Mouse (Mus musculus): ENCODE measurements around the gene Rapgef4. TPM values are rescaled to one million over a fixed set of nuclear protein-coding genes. Genes with fewer than 3 reads are reported as not detected.

The Rapgef4 gene
- total RNA-seq, 2 experiments from 2014 or later: 14.1 to 15.0 TPM

- intact Hi-C loops (cut with DNase I): loop anchor here (5.0 kb wide), 2 partner anchors 49 to 191 kb away; partner anchors contain the start of gene Cdca7
- DNase-seq: peak; percentile 40 to 61
Observed at GRCm38 (mm10) chr2:72285888-72286661, 305.0 kb downstream of the Rapgef4 start.

- DNase-seq: peak; percentile 44 to 50
- intact Hi-C loops (cut with DNase I): loop anchor here (5.0 kb wide), 2 partner anchors 50 to 190 kb away; partner anchors contain the start of gene Cdca7
Observed at GRCm38 (mm10) chr2:72287142-72287541, 306.1 kb downstream of the Rapgef4 start.

GRCm38 (mm10) chr2:72288932-72289534, 308.0 kb downstream of the Rapgef4 start:
- intact Hi-C loops (cut with DNase I): loop anchor here (5.0 kb wide), 2 partner anchors 52 to 188 kb away; partner anchors contain the start of gene Cdca7

GRCm38 (mm10) chr2:72291103-72291502, 310.1 kb downstream of the Rapgef4 start:
- intact Hi-C loops (cut with DNase I): no loop called here
- no peak for DNase-seq

More at GRCm38 (mm10) chr2:72288932-72289534, 308.0 kb downstream of the Rapgef4 start:
- no peak for DNase-seq

- intact Hi-C loops (cut with DNase I): no loop called here
- no peak for DNase-seq
Observed at GRCm38 (mm10) chr2:72292573-72292972, 311.5 kb downstream of the Rapgef4 start.

GRCm38 (mm10) chr2:72294994-72295393, 314.0 kb downstream of the Rapgef4 start:
- no peak for DNase-seq
- intact Hi-C loops (cut with DNase I): no loop called here

GRCm38 (mm10) chr2:72296984-72297715, 316.1 kb downstream of the Rapgef4 start:
- no peak for DNase-seq
- intact Hi-C loops (cut with DNase I): no loop called here

GRCm38 (mm10) chr2:72297716-72298082, 316.7 kb downstream of the Rapgef4 start:
- peak; percentile 75 to 81 for DNase-seq
- intact Hi-C loops (cut with DNase I): loop anchor here (1.0 kb wide), 1 partner anchor 93 kb away; no protein-coding TSS in a partner anchor

- DNase-seq: peak; percentile 70 to 81
Observed at GRCm38 (mm10) chr2:72298406-72298805, 317.4 kb downstream of the Rapgef4 start.

GRCm38 (mm10) chr2:72301194-72301916, 320.3 kb downstream of the Rapgef4 start:
- intact Hi-C loops (cut with DNase I): no loop called here
- no peak for DNase-seq

More at GRCm38 (mm10) chr2:72298406-72298805, 317.4 kb downstream of the Rapgef4 start:
- intact Hi-C loops (cut with DNase I): loop anchor here (1.0 kb wide), 1 partner anchor 92 kb away; no protein-coding TSS in a partner anchor

GRCm38 (mm10) chr2:72305738-72306137, 324.7 kb downstream of the Rapgef4 start:
- no peak for DNase-seq
- intact Hi-C loops (cut with DNase I): no loop called here

Other genes with a start within 250 kb of the Rapgef4 start
- gene Itga6, start 235.6 kb upstream of the Rapgef4 start, total RNA-seq (2021): 10 to 100 TPM; 95.3 to 98.2 TPM
- 100 to 1,000 TPM; 119 to 149 TPM for gene Pdk1, start 108.0 kb upstream of the Rapgef4 start, total RNA-seq (2021)